Mouse (Mus musculus) heart, adult 2 months (tissue): Measurements from ENCODE around the gene Atxn3.

ENCODE experiments used
- CTCF ChIP-seq: fragments of 200-600 bp; IDR thresholded peaks from 2 replicates; pipeline ENCODE4 v1.8.1; 2022; ENCODE audit warnings: antibody characterized with exemption, mild to moderate bottlenecking, moderate library complexity
- POLR2A ChIP-seq: fragments of 200-500 bp; IDR thresholded peaks from 2 replicates; pipeline ENCODE4 v1.6.1; 2011; ENCODE audit warnings: mild to moderate bottlenecking, low read depth, low read length, control low read depth; ENCODE audit not compliant: insufficient read depth

GRCm38 (mm10) chr12:101910360-101910759 is 47.7 kb downstream of the Atxn3 start:
- no peak for TF ChIP-seq CTCF
- no peak for TF ChIP-seq POLR2A
